Mouse (Mus musculus) embryonic fibroblast, embryonic 13.5 days (primary cell): ENCODE results near the gene Poc1b. TPM values are rescaled to one million over a fixed set of nuclear protein-coding genes. Genes with fewer than 3 reads are reported as not detected.
A peak's percentile ranks its signal among the peaks of the same experiment; 100 is the strongest.

ENCODE experiments used
- H3K27ac ChIP-seq: 2 replicates; pipeline ENCODE4 v1.5.1; 2012; ENCODE audit warnings: low read length, control low read depth, inconsistent platforms; ENCODE audit not compliant: insufficient read depth
- H3K4me1 ChIP-seq: 2 replicates; pipeline ENCODE4 v1.6.1; 2011; ENCODE audit warnings: low read length; ENCODE audit not compliant: control insufficient read depth, insufficient read depth
- H3K4me3 ChIP-seq: 2 replicates; pipeline ENCODE4 v1.5.1; 2011; ENCODE audit warnings: mild to moderate bottlenecking, control low read depth, low read length; ENCODE audit not compliant: insufficient read depth
- CTCF ChIP-seq: IDR thresholded peaks from 2 replicates; pipeline ENCODE4 v1.5.1; 2011; ENCODE audit warnings: mild to moderate bottlenecking, control low read depth, low read length, moderate library complexity, borderline replicate concordance; ENCODE audit not compliant: insufficient read depth
- POLR2A ChIP-seq: IDR thresholded peaks from 2 replicates; pipeline ENCODE4 v1.6.1; 2011; ENCODE audit warnings: low read depth, mild to moderate bottlenecking, control low read depth, low read length, moderate library complexity
- polyA plus RNA-seq: library from polyadenylated mRNA; stranded (reverse); fragments of >200 nt; gene quantifications from 2 replicates; pipeline ENCODE4 v1.2.4, GENCODE M21; 2011; ENCODE audit warnings: low read depth; ENCODE audit not compliant: missing spikeins, insufficient read length

Poc1b gene
- polyA plus RNA-seq, 1 experiment, result 21.9 TPM

DNA sequence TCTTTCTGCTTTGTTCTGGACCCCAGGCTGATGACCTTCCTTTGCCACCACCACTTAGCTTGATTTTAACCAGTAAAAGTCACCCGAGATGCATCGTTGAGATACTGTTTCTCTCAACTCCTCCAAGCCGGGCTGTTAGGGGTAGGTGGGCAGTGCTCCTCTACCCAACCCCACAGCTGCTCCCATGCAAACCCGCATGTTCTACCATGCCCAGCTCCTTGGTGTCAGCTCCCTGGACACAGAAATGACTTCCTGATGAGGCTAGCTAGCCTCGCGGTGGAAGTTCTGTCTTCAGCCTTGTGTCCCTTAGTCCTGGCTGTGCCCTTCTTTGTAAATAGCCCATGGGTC lies 21.6 kb upstream of the Poc1b start:
- Histone ChIP-seq H3K4me3 (no peak overlapping the region), H3K4me1 (peaks cover 6% of the 10 kb centered on the region), H3K27ac (no peak overlapping the region)
- TF ChIP-seq POLR2A (no peak), CTCF (no peak)

DNA sequence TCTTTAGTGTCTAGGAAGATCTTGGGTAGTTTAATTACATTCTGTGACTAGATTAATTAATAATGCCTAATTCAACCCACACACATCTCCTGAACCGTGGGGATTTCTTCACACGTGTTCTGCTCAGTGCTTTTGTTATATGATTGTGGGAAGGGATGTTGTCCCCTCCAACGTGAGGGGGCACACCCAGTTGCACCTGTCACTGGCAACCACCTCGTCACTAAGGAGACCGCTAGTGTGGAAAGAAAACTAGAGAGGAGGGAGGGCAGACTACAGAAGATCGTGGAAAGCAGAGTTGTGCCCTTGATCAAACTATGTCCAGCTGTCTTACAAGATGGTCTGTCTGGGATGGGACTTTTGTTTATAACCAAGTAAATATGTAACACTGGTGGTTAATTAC lies 20.8 kb upstream of the Poc1b start:
- no peak for TF ChIP-seq CTCF
- no peak for TF ChIP-seq POLR2A
- Histone ChIP-seq H3K4me3 (no peak overlapping the region), H3K4me1 (peaks cover 6% of the 10 kb centered on the region), H3K27ac (no peak overlapping the region)

GRCm38 (mm10) chr10:99089906-99090305 lies 16.9 kb upstream of the Poc1b start:
- no peak for TF ChIP-seq CTCF
- TF ChIP-seq POLR2A, result no peak
- Histone ChIP-seq H3K27ac (no peak overlapping the region), H3K4me3 (no peak overlapping the region), H3K4me1 (no peaks in the 10 kb centered on the region)

GRCm38 (mm10) chr10:99093364-99093763 lies 13.5 kb upstream of the Poc1b start:
- H3K4me3 ChIP-seq, result no peak overlapping the region
- TF ChIP-seq POLR2A, result no peak
- TF ChIP-seq CTCF, result no peak
- no peaks in the 10 kb centered on the region for H3K4me1 ChIP-seq
- H3K27ac ChIP-seq, result no peak overlapping the region

DNA sequence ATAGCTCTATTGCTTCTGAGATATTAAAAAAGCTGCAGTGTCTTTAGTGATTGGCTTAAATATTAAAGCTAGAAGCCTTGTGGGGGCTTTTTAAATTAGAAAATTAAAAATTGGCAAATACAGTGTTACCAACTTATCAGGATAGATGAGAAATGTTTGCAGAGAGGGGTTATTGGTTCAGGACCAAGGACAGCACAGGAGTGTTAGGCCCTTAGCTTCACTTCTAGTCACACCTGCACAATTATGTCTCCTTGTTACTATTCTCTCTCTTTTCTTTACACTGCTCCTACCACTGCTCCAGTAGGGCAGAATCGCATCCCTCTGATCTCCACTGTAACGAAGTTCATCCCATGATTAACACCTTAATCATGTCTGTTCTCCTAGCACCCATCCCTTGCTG lies 11.7 kb upstream of the Poc1b start:
- Histone ChIP-seq H3K4me3 (no peak overlapping the region), H3K4me1 (no peaks in the 10 kb centered on the region), H3K27ac (no peak overlapping the region)
- no peak for TF ChIP-seq POLR2A
- TF ChIP-seq CTCF, result no peak

DNA sequence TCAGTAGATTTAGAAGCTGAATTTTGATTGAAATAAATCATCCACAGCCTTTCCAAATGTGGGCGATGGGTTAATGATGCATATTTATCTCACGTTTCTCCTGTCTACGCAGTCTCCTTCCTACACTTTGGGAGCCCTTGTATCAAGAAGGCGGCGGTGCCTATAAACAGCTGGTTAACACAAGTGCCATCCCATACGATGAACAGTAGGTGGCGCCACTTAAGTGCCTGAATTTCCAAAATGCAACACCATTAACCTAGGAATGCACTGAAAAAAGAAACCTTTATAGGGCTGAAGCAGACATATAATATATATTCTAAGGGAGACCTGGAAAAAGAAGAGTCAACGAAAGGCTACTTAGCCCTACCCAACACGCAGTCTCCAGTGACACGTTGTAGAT lies 9.5 kb upstream of the Poc1b start:
- TF ChIP-seq CTCF (no peak), POLR2A (no peak)
- Histone ChIP-seq H3K4me3 (no peak overlapping the region), H3K27ac (no peak overlapping the region), H3K4me1 (no peaks in the 10 kb centered on the region)

- no peak overlapping the region for H3K4me3 ChIP-seq
These were observed 1.3 kb upstream of the Poc1b start for GRCm38 (mm10) chr10:99105522-99105921.

DNA sequence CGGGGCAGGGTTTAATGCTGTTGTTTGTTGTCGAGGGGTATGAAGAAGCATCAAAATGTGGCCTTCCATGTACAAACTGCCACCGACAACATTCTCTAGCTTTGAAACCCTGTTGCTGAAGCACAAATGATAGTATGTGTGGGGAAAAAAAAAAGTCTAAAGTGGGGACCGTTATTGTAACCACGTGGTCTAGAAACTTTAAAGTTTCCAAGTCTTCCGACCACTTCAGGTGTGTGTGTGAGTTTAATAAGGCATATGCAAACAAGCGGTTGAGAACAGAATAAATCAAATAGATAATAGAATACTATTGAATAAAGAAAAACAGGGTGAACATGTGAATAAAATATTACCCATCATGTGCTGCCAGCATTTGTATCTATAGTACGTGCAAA lies 529 bp upstream of the Poc1b start:
- 0 out of 2 replicates have a peak, but pooled peaks cover 3% of the 10 kb centered on the region for H3K4me1 ChIP-seq
- TF ChIP-seq CTCF (no peak), POLR2A (no peak)
- peak overlapping the region; percentile 69 for H3K4me3 ChIP-seq
- H3K27ac ChIP-seq, result no peak overlapping the region

More at GRCm38 (mm10) chr10:99105522-99105921, 1.3 kb upstream of the Poc1b start:
- TF ChIP-seq CTCF, result no peak
- no peak for TF ChIP-seq POLR2A
- H3K27ac ChIP-seq, result no peak overlapping the region
- H3K4me1 ChIP-seq, result 0 out of 2 replicates have a peak, but pooled peaks cover 3% of the 10 kb centered on the region

DNA sequence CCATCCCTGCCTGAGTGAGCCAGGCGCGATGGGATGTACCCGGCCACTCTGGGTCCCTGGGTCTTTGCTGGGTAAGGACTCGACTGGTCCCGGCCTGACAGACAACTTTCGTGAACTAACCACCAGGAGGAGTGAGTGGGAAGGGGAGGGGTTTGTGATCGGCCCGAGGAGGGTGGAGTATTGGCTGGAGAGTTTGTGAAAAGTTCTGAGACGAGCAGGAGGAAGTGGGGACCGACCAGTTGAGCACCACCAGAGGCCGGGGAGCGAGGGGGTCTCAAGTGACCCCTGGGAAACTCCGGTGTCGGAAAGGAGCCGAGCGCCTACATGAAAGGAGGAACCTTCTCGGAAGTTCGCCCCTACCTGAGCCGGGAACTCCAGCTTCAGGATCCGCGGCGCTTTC lies 1.1 kb downstream of the Poc1b start, which contains the start of gene Galnt4:
Gene Galnt4, plus strand, starts transcription at position 196 of the 400 bp plus-strand sequence.
- Histone ChIP-seq H3K4me1 (0 out of 2 replicates have a peak, but pooled peaks cover 3% of the 10 kb centered on the region), H3K27ac (no peak within 1 kb of the TSS), H3K4me3 (peak within 1 kb of the TSS; percentile 69)
- peak; percentile 76 for TF ChIP-seq POLR2A
- TF ChIP-seq CTCF, result no peak

DNA sequence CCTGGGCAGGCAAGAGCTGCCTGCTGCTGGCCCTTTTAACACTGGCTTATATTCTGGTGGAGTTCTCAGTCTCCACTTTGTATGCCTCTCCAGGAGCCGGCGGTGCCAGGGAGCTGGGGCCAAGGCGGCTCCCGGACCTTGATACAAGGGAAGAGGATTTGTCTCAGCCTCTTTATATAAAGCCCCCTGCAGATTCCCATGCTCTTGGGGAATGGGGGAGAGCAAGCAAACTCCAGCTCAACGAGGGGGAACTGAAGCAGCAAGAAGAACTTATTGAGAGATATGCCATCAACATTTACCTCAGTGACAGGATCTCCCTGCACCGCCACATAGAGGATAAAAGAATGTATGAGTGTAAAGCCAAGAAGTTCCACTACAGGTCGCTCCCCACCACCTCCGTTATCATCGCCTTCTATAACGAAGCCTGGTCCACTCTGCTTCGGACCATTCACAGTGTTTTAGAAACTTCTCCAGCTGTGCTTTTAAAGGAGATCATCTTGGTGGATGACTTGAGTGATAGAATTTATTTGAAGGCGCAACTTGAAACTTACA lies 1.7 kb downstream of the Poc1b start:
- H3K4me1 ChIP-seq, result 0 out of 2 replicates have a peak, but pooled peaks cover 3% of the 10 kb centered on the region
- TF ChIP-seq CTCF (no peak), POLR2A (no peak)
- peak overlapping the region; percentile 69 for H3K4me3 ChIP-seq
- no peak overlapping the region for H3K27ac ChIP-seq

DNA sequence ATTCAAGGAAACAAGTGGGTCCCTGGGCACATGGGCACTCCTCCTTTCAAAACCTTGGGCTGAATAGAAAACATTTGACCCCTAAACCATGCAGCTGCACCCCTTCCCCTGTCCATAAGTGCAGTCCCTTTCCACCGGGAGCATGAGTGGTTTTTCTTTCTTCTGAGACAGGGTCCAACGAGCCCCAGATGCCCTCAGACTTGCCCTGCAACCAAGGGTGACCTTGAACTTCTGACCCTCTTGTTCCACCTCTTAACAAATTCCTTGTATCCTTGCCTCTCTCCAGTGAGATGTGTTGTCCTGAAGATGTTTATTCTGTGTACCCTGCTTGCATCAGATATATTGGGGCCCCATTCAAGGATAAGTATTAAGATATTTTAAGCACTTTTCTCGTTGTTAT lies 6.7 kb downstream of the Poc1b start:
- Histone ChIP-seq H3K27ac (no peak overlapping the region), H3K4me1 (0 out of 2 replicates have a peak, but pooled peaks cover 3% of the 10 kb centered on the region), H3K4me3 (no peak overlapping the region)
- TF ChIP-seq POLR2A (no peak), CTCF (no peak)

DNA sequence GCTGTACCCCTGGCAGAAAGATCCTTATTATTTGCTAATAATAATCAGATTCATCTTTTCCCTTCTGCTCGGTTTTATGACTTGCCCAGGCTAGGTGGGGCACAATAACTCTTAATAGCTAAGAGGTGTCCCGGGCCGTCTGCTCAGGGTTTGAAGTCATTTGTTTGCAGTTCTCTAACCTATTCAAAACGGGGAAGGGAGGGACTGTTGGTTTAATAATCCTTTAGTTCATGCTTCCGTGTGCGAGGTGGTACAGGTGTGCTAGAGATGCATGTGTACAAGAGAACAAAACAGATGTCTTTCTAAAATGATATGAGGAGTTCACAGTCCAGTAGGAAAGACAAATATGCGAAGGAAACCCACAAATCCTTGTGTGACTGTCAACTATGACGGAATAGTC lies 7.5 kb downstream of the Poc1b start:
- Histone ChIP-seq H3K4me1 (no peaks in the 10 kb centered on the region), H3K4me3 (no peak overlapping the region), H3K27ac (no peak overlapping the region)
- no peak for TF ChIP-seq CTCF
- no peak for TF ChIP-seq POLR2A
